Mouse (Mus musculus): Measurements from ENCODE around the gene Irs1.

The Irs1 gene

GRCm38 (mm10) chr1:82288421-82288990 lies 2.7 kb downstream of the Irs1 start:
- no peak for DNase-seq (ENCODE audit: low read depth)

- DNase-seq (ENCODE audit: low read depth): no peak
Measured at GRCm38 (mm10) chr1:82287776-82288325, 3.4 kb downstream of the Irs1 start.

GRCm38 (mm10) chr1:82287052-82287775 lies 4.0 kb downstream of the Irs1 start:
- DNase-seq (ENCODE audit: low read depth): no peak

GRCm38 (mm10) chr1:82286190-82287051 lies 4.8 kb downstream of the Irs1 start:
- no peak for DNase-seq (ENCODE audit: low read depth)

- DNase-seq (ENCODE audit: low read depth): no peak
Measured at GRCm38 (mm10) chr1:82285461-82286189, 5.6 kb downstream of the Irs1 start.

GRCm38 (mm10) chr1:82284403-82284802 lies 6.8 kb downstream of the Irs1 start:
- no peak for DNase-seq (ENCODE audit: low read depth)

- DNase-seq (ENCODE audit: low read depth): no peak
Measured at GRCm38 (mm10) chr1:82283901-82284301, 7.3 kb downstream of the Irs1 start.

GRCm38 (mm10) chr1:82282992-82283611 lies 8.1 kb downstream of the Irs1 start:
- DNase-seq (ENCODE audit: low read depth): no peak

GRCm38 (mm10) chr1:82281823-82282222 lies 9.4 kb downstream of the Irs1 start:
- DNase-seq (ENCODE audit: low read depth): peak; percentile 12

- no peak for DNase-seq (ENCODE audit: low read depth)
Measured at GRCm38 (mm10) chr1:82279768-82280167, 11.4 kb downstream of the Irs1 start.

- DNase-seq (ENCODE audit: low read depth): no peak
Measured at GRCm38 (mm10) chr1:82274361-82274760, 16.9 kb downstream of the Irs1 start.

- no peak for DNase-seq (ENCODE audit: low read depth)
Measured at GRCm38 (mm10) chr1:82273529-82273928, 17.7 kb downstream of the Irs1 start.

- DNase-seq (ENCODE audit: low read depth): no peak
Measured at GRCm38 (mm10) chr1:82272231-82272630, 19.0 kb downstream of the Irs1 start.

- DNase-seq (ENCODE audit: low read depth): peak; percentile 11
Measured at GRCm38 (mm10) chr1:82267547-82267946, 23.7 kb downstream of the Irs1 start.

GRCm38 (mm10) chr1:82262331-82262730 lies 28.9 kb downstream of the Irs1 start:
- DNase-seq (ENCODE audit: low read depth): no peak

GRCm38 (mm10) chr1:82261638-82262037 lies 29.6 kb downstream of the Irs1 start:
- DNase-seq (ENCODE audit: low read depth): no peak

GRCm38 (mm10) chr1:82261053-82261618 lies 30.1 kb downstream of the Irs1 start:
- DNase-seq (ENCODE audit: low read depth): no peak

GRCm38 (mm10) chr1:82260055-82260454 lies 31.2 kb downstream of the Irs1 start:
- no peak for DNase-seq (ENCODE audit: low read depth)

GRCm38 (mm10) chr1:82258331-82258730 lies 32.9 kb downstream of the Irs1 start:
- DNase-seq (ENCODE audit: low read depth): no peak

- no peak for DNase-seq (ENCODE audit: low read depth)
Measured at GRCm38 (mm10) chr1:82257457-82257856, 33.8 kb downstream of the Irs1 start.

- DNase-seq (ENCODE audit: low read depth): no peak
Measured at GRCm38 (mm10) chr1:82253789-82254445, 37.3 kb downstream of the Irs1 start.
